ENCODE assay signal across 28 mouse cellular contexts in genomic region chr1:138628486-138628885, GRCm38 (mm10).
"Had no signal": no experiment of that assay in that cellular context is flagged by ENCODE, and none has a peak within 500 bp of the region (broad histone marks: within the 10 kb centered on the region; RNA-seq: fewer than 3 reads in every experiment).

No protein-coding gene starts in this region.

- H3K9ac ChIP-seq: embryonic facial prominence, embryonic 12.5 days; embryonic facial prominence, embryonic 13.5 days; embryonic facial prominence, embryonic 15.5 days; forebrain, embryonic 12.5 days; forebrain, embryonic 13.5 days; forebrain, embryonic 15.5 days; forebrain, postnatal 0 days had no signal

- H3K27me3 ChIP-seq: embryonic facial prominence, embryonic 12.5 days; embryonic facial prominence, embryonic 13.5 days; embryonic facial prominence, embryonic 15.5 days; forebrain, embryonic 12.5 days; forebrain, embryonic 13.5 days; forebrain, embryonic 15.5 days had no signal

- H3K4me3 ChIP-seq: embryonic facial prominence, embryonic 10.5 days; embryonic facial prominence, embryonic 12.5 days; embryonic facial prominence, embryonic 13.5 days; embryonic facial prominence, embryonic 15.5 days; erythroblast, embryonic 14.5 days; forebrain, embryonic 10.5 days; forebrain, embryonic 12.5 days; forebrain, embryonic 13.5 days; forebrain, embryonic 15.5 days; gastrocnemius, adult 2 months; heart, adult 2 months had no signal

- DNase-seq: cerebellum, adult 8-10 months; cerebellum, adult 9-10 months; cerebellum, adult 9-11 months; cerebellum, postnatal 10 days; cerebellum, postnatal 14 days; cerebellum, postnatal 25 days; cerebellum, postnatal 36 days; embryo, embryonic 11 days; forebrain, postnatal 0 days; gastrocnemius, adult 2 months; gastrocnemius, postnatal 10 days; gastrocnemius, postnatal 14 days; gastrocnemius, postnatal 25 days; gastrocnemius, postnatal 36 days; heart, adult 11 months; heart, adult 18-20 months; heart, adult 2 months had no signal

- H3K4me2 ChIP-seq: embryonic facial prominence, embryonic 12.5 days; embryonic facial prominence, embryonic 13.5 days; embryonic facial prominence, embryonic 15.5 days; forebrain, embryonic 12.5 days; forebrain, embryonic 13.5 days; forebrain, embryonic 15.5 days had no signal

- H3K27ac ChIP-seq: embryonic facial prominence, embryonic 10.5 days; embryonic facial prominence, embryonic 12.5 days; embryonic facial prominence, embryonic 13.5 days; embryonic facial prominence, embryonic 15.5 days; forebrain, embryonic 10.5 days; forebrain, embryonic 12.5 days; forebrain, embryonic 13.5 days; forebrain, embryonic 15.5 days; gastrocnemius, adult 2 months; heart, adult 2 months had no signal

- H3K4me1 ChIP-seq: embryonic facial prominence, embryonic 10.5 days; embryonic facial prominence, embryonic 12.5 days; embryonic facial prominence, embryonic 13.5 days; embryonic facial prominence, embryonic 15.5 days; forebrain, embryonic 10.5 days; forebrain, embryonic 12.5 days; forebrain, embryonic 13.5 days; forebrain, embryonic 15.5 days had no signal

- H3K9me3 ChIP-seq: embryonic facial prominence, embryonic 10.5 days; embryonic facial prominence, embryonic 12.5 days; embryonic facial prominence, embryonic 13.5 days; embryonic facial prominence, embryonic 15.5 days; forebrain, embryonic 10.5 days; forebrain, embryonic 12.5 days; forebrain, embryonic 13.5 days; forebrain, embryonic 15.5 days had no signal

- ATAC-seq: forebrain, embryonic 13.5 days; forebrain, embryonic 14.5 days; forebrain, embryonic 15.5 days; forebrain, embryonic 16.5 days; forebrain, postnatal 0 days had no signal

- H3K36me3 ChIP-seq: embryonic facial prominence, embryonic 10.5 days; embryonic facial prominence, embryonic 12.5 days; embryonic facial prominence, embryonic 13.5 days; embryonic facial prominence, embryonic 15.5 days; forebrain, embryonic 10.5 days; forebrain, embryonic 12.5 days; forebrain, embryonic 15.5 days had no signal
